Mouse (Mus musculus) kidney, adult 11 months (tissue): ENCODE data around the gene BC029722.

Experiments
- DNase-seq: peaks from one replicate; pipeline ENCODE4 v3.0.0; 2022

Gene BC029722

GRCm38 (mm10) chr2:155818596-155819391 is 432 bp downstream of the BC029722 start:
- DNase-seq: peak; percentile 97

DNA sequence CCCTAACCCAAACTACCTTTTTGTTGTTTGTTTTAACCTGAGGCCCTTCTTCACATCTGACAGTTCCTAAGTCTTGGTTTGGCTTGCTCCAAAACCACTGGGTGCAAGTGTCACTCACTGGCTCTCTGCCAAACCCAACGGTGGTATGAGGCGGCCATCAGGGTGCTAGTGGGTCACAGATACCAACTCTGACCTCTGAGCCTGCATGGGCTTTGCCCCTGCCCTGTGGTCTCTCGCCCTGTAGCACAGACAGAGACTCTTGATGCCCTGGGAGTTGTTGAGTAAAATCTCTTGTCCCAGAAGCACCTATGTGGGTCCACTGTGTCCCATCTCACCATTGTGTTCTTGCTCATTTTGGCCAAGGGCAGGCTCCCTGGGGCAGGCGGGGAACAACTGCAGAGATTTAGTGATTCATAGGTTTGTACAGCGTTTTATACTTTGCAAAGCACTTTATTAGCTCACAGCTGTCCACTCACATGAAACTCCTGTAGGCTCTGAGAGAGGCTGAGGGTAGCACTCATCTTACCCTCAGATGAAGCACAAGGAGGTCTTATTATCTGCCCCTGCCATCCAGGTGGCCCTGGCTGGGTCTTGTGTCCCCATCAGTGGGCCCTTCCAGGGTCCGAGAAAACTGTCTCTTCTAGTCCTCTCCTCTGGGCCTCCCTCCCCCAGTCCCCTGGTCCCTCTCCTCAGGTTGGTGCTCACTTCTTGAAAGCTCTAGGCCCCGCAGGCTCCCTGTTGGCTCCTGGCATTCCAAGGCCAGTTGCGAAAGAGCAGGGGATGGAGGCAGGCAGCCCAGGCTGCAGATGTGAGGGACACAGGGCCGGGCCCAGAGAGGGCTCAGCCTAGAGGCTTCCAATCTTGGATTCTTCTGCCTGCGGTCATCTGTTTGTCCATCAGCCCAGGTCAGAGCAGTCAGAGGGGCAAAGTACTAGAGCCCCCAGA is 1.7 kb downstream of the BC029722 start:
- DNase-seq: no peak

DNA sequence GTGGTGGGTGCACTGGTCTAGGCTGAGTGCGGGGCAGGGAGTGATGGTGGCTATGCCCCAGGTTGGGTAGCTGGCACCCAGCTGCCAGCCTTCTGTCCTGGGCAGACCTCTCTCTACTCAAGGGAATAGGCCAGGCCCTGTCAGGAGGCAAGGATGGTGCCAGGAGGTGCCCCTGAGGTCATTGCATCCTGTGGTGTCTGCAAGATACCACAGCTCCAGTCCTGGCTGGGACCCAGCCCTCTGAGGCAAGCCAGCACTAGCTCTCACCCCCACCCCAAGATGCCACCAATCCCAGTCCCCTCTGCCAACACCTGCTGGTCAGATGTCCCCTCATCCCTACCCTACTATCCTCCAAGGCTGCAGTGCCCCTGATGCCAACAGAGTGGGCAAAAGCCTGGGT is 3.0 kb downstream of the BC029722 start:
- DNase-seq: no peak

DNA sequence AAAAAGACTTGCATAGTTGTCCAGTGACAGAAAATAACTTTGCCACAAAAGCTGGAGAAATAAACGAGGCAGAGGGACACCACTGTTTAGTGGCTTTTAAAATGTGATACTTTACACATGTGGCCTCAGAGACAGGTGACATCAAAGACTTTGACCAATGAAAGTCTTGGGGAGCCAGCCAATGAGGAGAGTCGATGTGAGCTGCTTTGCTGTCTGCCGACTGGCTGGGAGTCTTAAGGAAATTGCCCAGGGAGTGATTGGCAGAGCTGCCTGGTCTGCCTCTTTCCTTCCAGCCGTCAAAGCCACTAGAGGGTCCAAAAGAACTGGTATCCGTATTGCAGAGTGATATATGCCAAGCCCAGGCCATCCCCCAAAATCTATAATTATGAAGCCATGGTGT is 4.4 kb downstream of the BC029722 start:
- DNase-seq: no peak

- no peak for DNase-seq
Measured at GRCm38 (mm10) chr2:155812637-155813036, 6.6 kb downstream of the BC029722 start.

- peak; percentile 48 for DNase-seq
Measured at GRCm38 (mm10) chr2:155811821-155812396, 7.3 kb downstream of the BC029722 start.

DNA sequence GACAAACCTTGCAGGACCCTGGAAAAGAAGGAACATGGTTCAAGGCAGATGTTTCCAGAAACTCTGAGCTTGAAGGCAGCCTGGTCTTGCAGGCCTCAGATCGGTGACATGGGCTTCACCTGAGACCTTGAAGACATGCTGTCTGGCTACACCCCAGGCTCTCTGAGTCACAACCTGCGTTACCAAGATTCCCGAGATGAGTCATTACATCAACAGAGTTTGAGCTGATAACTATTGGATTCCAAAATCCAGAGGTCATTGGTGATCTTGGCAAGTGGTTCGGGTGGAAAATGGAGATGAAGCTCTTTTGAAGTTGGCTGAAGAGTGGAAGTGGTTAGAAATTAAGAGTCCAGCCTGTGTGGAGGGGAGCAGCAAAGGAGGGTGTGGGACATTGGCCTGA is 9.6 kb downstream of the BC029722 start:
- DNase-seq: no peak

- no peak for DNase-seq
Measured at GRCm38 (mm10) chr2:155807408-155807807, 11.8 kb downstream of the BC029722 start.

DNA sequence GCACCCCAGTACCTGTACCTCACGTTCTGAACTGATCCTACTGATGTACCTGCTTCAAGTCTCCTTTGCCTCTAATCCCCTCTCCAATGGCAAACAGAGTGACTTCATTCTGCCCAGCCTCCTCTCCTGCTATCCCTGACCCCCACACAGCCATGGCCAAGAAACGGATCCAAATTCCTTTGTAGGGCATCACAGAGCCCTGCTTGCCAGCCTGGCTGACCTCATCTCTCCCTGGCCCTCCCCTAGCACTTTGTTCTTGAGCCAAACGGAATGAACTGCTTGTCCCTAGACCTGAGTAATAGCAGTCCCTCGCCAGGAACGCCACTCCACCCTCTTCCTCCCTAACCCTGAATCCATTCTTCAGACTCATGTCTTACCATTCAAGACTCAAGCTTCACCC is 12.7 kb downstream of the BC029722 start:
- no peak for DNase-seq

DNA sequence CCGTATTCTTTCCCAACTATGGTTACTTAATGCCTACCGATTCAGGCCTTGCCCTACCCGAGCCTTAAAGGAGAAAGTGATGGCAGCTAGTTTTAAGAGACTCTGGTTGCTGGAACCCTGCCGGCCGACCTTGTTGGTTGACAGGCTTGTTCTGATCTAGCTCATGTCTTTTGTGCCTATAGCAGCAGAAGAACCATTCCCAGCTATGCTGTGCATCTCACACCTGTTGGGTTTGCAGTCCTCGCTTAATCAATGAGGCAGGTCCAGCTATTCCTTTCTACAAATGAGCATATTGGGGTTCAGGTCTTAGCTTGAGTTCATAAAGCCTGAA is 13.3 kb downstream of the BC029722 start:
- no peak for DNase-seq

GRCm38 (mm10) chr2:155805231-155805924 is 13.8 kb downstream of the BC029722 start:
- DNase-seq: peak; percentile 58

DNA sequence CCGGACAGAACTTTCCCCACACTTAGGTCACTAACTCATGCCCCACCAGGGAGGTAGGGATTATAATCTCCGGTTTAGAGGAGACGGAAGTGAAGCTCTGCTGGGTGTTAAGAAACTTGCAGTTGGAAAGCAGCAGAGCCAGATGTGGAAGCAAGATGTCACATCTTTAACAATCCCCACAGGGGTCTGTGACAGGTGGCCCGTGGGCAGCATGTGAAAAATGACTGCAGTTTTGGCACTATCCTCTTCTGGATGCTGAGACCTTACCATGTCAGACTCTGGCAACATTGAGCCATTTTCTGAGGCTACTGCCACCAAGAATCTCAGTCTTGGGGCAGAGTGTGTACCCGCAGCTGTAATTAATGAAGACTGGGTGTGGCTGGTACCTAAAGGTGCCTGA is 15.2 kb downstream of the BC029722 start:
- DNase-seq: no peak

- DNase-seq: no peak
Measured at GRCm38 (mm10) chr2:155802761-155803160, 16.5 kb downstream of the BC029722 start.

DNA sequence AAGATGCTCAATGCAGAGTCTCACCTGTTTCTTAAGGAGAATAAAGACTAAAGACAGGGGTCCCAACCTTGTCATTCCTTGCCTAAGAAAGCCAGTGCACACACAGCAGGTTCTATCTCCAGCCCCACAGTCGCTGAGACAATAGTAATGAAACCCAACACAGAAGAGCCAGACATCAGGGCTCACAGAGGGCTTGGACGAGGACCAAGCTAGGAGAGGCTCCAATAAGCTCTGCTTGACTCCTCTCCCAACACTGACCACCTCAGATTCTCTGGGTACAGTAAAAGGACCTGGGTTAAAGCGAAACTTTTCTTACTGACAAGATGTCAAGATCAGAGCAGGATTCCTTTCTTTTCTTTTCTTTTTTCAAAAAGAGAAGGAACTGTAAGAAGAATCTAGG is 20.6 kb downstream of the BC029722 start:
- no peak for DNase-seq

- no peak for DNase-seq
Measured at GRCm38 (mm10) chr2:155794674-155795445, 24.4 kb downstream of the BC029722 start.

- no peak for DNase-seq
Measured at GRCm38 (mm10) chr2:155792899-155793298, 26.3 kb downstream of the BC029722 start.

DNA sequence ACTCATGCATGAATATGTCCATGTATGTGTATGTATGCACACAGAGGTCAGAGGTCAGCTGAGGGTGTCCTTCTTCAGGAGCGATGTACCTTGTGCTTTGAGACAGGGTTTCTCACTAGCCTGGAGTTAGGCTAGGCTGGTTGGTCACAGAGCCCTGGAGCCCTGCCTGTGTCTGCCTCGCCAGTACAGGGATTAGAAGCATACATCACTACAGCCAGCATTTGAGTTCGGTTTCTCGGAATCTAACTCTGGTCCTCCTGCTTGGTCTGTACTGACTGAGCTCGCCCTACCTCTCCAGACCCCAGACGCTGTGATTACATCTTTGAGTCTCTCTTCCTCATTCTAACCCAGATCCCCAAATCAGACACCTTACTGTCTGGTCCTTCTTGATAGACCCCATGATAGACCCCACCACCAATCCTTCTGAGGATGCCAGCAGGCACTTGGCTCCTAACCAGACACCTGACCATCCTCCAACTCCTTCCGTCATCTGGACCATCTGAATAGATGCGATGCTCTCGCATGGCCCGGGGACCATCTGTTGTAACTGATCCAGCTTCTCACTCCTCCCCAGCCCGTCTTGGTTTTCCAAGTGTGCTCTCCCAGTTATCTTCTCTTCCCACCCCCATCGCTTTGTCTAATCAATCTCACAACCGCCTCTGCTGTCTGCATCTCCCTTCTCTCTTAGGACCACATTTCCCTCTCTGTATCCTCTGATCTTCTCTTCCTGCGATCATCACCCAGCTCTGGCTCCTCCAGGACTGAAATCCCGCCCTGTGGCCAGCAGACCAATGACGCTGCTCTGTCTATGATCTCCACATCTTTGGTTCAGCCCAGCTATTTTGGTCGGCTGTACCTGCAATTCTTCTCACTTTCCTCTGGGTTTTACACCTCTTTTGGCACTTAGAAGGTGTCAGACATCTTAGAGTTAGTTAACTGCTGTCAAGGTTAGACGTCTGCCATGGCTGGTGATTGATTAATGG is 31.0 kb downstream of the BC029722 start:
- no peak for DNase-seq

- no peak for DNase-seq
Measured at GRCm38 (mm10) chr2:155786905-155787304, 32.3 kb downstream of the BC029722 start.

DNA sequence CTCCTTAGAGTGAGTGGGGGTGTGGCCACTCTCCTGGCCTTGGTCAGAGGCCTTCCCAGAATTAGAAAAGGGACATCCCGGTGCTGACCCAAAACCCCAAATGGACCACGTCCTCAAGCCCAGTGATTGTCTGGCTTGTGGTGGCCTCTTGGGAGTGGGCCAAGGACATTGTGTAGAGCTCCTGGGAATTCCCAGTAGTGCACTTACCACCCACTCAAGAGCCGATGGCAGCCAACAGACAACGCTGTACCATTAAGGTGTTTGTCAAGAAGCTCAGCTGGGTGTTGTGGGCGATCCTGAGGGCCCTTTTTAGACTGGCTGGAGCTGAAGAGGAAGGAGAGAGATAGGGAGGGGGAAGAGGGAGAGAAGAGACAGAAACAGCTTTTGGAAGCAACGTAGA is 34.7 kb downstream of the BC029722 start:
- DNase-seq: no peak

GRCm38 (mm10) chr2:155779506-155779905 is 39.7 kb downstream of the BC029722 start:
- no peak for DNase-seq

GRCm38 (mm10) chr2:155779066-155779465 is 40.2 kb downstream of the BC029722 start:
- no peak for DNase-seq
